Mouse (Mus musculus) 3T3-L1 (cell line): ENCODE measurements at regions not wholly inside any gene's neighbourhood (a gene's known extent, or its start where the extent isn't known, plus 50 kb on each side); places are given as distances from the start of the nearest gene placed in this dataset.

ENCODE experiments used
- DNase-seq: peaks from one replicate; pipeline ENCODE4 v3.0.0-alpha.2; 2015; ENCODE audit warnings: low read depth, low spot score

- DNase-seq = peak; percentile 26
Observed at GRCm38 (mm10) chr16:76079761-76080502, 57.9 kb upstream of the Samsn1 start.

- no peak for DNase-seq
Observed at GRCm38 (mm10) chr16:76078219-76078618, 56.1 kb upstream of the Samsn1 start.

GRCm38 (mm10) chr16:76076231-76076630, 54.1 kb upstream of the Samsn1 start:
- DNase-seq = no peak
